Mouse (Mus musculus): ENCODE results near the gene Prkcg. TPM values are rescaled to one million over a fixed set of nuclear protein-coding genes. Genes with fewer than 3 reads are reported as not detected.

The Prkcg gene
- total RNA-seq, 2 experiments from 2014 or later = 1.8 to 2.5 TPM

- intact Hi-C loops (cut with DNase I) = no loop called here
- DNase-seq = no peak
These were observed 58.6 kb downstream of the Prkcg start for GRCm38 (mm10) chr7:3347366-3348287.

DNA sequence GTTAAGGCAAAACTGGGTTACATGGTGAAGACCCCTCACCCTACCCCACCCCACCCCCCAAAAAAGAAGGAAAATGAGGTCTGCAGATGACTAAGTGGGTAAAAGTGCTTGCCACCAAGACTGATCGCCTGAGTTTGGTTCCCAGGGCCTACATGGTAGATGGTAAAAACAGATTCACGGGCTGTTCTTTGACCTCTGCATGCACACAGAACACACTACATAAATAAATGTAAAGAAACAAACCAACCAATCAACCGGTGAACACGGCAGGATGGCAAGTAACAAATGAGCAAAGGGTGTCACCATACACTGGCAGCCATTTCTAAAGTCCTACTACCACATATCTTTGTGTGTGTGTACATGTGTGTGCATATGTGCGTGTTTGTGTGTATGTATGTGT is 59.3 kb downstream of the Prkcg start:
- no peak for DNase-seq
- intact Hi-C loops (cut with DNase I) = no loop called here

DNA sequence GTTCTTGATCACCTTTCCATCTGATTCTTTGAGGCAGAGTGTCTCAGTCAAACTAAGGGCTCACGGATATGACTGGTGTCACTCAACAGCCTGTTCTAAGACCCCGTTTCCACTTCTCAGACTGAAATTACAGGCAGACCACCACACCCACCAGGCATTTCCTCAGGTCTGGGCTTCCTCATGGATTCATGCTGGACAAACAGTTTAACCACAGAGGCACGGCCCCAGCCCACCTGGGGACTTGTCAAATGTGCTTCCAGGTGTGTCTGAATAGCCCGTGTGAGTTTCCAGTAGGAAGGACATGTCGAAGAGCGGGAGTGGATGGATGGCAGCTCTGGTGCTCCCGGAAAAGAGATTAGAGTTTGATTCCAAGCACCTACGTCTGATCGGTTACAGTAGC is 60.8 kb downstream of the Prkcg start:
- DNase-seq = no peak
- intact Hi-C loops (cut with DNase I) = no loop called here

DNA sequence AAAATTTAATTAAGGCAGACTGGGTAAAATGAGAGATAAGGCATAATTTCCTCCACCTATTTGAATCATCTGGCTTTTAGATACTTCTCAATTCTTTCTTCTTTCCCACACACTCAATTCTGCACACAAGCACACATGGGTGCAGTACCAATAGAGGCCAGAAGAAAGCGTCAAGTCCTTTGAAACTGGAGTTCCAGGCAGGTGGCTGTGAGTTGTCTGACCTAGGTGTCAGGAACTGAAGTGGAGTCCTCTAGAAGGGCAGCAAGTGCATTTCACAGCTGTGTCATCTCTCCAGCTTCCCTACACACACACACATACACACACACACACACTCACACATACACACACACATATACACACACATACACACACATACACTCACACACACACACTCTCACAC is 62.6 kb downstream of the Prkcg start:
- no peak for DNase-seq
- intact Hi-C loops (cut with DNase I) = no loop called here

DNA sequence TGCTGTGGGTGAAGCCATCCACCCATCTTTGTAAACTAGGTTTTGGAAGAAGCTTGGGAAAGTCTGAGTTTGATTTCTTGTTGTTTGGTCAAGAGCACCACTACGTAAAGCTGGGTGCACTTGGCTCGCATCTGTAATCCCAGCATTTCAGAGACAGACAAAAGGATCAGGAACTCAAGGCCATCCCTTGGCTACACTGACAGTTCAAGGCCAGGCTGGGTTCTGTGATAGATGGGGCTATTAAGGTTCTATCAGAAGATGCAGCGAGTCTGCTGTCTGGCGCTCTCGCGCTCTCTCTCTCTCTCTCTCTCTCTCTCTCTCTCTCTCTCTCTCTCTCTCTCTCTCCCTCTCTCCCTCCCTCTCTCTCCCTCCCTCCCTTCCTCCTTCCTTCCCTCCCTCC is 65.9 kb downstream of the Prkcg start:
- DNase-seq = no peak
- intact Hi-C loops (cut with DNase I) = no loop called here

DNA sequence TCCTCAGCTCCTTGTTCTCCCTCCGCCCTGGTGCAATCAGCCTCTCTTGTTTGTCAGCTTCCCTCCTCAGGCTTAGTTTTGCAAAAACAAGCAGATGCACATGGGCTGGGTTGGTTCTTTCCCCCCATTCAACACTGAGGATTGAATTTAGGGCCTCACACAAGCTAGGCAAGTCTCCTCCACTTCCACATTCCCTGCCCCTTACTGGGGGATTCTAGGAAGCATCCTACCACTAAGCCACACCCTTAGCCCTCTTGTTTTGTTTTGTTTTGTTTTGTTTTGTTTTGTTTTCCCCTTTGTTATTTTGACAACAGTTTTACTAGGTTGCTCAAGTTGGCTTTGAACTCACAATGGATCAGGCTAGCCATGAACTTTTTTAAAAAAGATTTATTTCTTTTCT is 71.7 kb downstream of the Prkcg start:
- no peak for DNase-seq
- intact Hi-C loops (cut with DNase I) = no loop called here

GRCm38 (mm10) chr7:3365547-3366279 is 76.7 kb downstream of the Prkcg start:
- intact Hi-C loops (cut with DNase I) = no loop called here

DNA sequence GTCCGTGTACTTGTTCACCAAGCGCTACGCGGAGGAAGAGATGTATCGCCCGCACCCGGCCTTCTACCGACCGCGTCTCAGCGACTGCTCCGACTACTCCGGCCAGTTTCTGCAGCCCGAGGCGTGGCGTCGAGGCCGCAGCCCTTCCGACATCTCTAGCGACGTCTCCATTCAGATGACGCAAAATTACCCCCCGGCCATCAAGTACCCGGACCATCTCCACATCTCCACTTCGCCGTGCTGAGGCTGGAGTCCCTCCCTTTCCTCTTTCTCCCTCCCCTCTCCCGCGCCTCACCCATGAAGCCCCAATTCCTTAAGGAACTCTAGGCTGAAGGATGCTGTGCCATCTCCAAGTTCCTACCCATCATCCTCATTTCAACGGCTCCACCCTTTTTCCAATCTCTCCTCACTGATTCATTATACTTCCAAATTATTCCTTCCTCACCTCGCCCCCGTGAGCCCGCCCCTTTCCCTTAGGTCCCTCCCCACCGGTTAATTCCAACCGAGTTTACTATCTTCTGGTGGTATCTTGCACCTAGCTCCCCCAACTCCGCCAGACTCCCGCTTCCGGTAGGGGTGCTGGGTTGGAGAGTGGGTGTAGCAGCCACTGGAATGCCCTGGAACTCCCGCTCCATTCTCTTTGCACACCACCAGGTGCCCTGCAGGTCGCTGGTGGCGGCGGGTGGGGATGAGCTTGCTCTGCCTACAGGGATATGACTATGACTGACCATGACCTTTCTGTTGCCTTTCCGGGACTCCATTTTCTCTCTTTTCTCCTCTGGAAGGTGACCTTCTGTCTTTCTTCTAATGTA is 77.9 kb downstream of the Prkcg start:
- DNase-seq = no peak
- intact Hi-C loops (cut with DNase I) = no loop called here

More at GRCm38 (mm10) chr7:3365547-3366279, 76.7 kb downstream of the Prkcg start:
- DNase-seq = no peak

DNA sequence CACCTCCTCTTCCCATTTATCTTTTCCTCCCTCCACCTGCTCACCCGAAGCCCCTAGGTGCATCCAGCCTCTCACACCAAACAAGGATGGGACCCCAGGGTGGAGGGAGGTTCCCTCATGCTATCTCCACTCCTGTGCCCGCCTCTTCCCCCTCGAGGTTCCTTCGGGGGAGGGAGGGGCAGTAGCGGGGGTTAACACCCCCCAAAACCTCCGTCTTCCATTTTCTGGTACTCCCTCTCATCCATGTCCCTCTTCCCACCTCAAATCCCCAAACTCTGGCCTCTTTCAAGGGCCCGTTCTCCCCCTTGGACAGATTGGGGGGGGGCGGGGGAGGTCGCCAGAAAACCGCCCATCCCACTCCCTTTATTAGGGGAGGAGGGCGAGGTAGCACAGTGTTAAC is 78.6 kb downstream of the Prkcg start:
- intact Hi-C loops (cut with DNase I) = no loop called here
- no peak for DNase-seq

DNA sequence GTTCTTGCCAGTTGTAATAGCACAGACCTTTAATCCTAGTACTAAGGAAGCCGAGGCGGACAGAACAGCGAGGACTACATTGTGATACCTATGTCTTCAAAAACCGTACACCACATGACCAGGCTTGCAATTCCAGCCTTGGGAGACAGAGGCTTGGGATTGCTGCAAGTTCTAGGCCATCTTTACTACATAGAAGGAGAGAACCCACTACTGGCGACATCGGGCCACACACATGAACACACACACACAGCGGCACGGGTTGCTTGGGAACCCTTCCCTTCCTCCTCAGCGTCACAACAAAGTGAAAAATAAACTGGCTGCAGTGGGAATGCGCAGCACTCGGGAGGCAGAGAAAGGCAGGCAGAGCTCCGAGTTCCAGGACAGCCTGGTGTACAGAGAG is 79.3 kb downstream of the Prkcg start:
- intact Hi-C loops (cut with DNase I) = no loop called here

GRCm38 (mm10) chr7:3369189-3369588 is 80.2 kb downstream of the Prkcg start:
- intact Hi-C loops (cut with DNase I) = no loop called here
- DNase-seq = no peak

More for the DNA sequence above, 79.3 kb downstream of the Prkcg start:
- no peak for DNase-seq

GRCm38 (mm10) chr7:3370407-3370806 is 81.4 kb downstream of the Prkcg start:
- DNase-seq = no peak
- intact Hi-C loops (cut with DNase I) = no loop called here

DNA sequence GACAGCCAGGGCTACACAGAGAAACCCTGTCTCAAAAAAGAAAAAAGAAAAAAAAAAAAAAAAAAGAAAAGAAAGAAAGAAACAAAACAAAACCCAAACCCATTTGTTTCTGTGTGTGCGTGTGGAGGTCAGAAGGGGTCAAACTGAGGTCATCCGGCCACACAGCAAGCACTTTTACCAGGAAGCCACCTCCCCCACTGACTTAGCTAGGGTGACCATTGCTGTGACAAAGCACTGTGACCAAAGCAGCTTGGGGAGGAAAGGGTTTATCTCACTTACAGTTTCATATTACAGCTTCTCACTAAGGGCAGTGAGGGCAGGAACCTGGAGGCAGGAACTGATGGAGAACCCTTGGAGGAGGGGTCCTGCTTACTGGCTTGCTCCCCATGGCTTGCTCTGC is 83.4 kb downstream of the Prkcg start:
- DNase-seq = no peak
- intact Hi-C loops (cut with DNase I) = no loop called here

DNA sequence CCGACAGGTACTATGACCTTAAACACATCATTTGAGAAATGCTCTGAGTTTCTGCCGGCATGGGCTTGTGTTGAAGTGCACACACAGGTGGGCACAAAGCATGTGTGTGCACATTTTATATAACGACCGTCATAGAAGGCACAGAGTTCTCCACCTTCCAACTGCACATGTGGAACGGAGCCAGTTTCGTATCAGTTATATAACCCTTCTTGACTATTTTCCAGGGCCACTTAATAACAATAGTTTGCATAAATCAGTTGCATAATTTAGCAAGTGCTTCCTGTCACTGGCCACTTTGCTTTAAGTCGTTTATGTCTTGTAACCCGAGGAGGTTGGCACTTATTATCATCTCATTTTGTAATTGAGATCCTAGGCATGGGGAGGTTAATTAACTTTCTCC is 84.8 kb downstream of the Prkcg start:
- DNase-seq = no peak
- intact Hi-C loops (cut with DNase I) = no loop called here

- intact Hi-C loops (cut with DNase I) = loop anchor here (2.0 kb wide), 2 partner anchors 46 to 154 kb away; no protein-coding TSS in a partner anchor
- peak; percentile 44 to 72 for DNase-seq
These were observed 87.9 kb downstream of the Prkcg start for GRCm38 (mm10) chr7:3376831-3377230.

Other genes starting within 250 kb of the Prkcg start
- gene AU018091, start 120.0 kb upstream of the Prkcg start, total RNA-seq (2021) = not detected
- gene Nlrp12, start 39.4 kb upstream of the Prkcg start, total RNA-seq (2021) = not detected
- gene Myadm, start 99 bp upstream of the Prkcg start, total RNA-seq (2021) = 100 to 1,000 TPM; 160 to 162 TPM
- gene Cacng7, start 43.8 kb downstream of the Prkcg start, total RNA-seq (2021) = 1 to 10 TPM; 3.7 to 4.7 TPM
- not detected for gene Cacng8, start 101.5 kb downstream of the Prkcg start, total RNA-seq (2021)
- 1 to 10 TPM; 1.3 to 1.9 TPM for gene Cacng6, start 135.0 kb downstream of the Prkcg start, total RNA-seq (2021)
- gene Tarm1, start 213.4 kb downstream of the Prkcg start, total RNA-seq (2021) = not detected